Mouse (Mus musculus): ENCODE results near the gene Coq10b.

Gene Coq10b

DNA sequence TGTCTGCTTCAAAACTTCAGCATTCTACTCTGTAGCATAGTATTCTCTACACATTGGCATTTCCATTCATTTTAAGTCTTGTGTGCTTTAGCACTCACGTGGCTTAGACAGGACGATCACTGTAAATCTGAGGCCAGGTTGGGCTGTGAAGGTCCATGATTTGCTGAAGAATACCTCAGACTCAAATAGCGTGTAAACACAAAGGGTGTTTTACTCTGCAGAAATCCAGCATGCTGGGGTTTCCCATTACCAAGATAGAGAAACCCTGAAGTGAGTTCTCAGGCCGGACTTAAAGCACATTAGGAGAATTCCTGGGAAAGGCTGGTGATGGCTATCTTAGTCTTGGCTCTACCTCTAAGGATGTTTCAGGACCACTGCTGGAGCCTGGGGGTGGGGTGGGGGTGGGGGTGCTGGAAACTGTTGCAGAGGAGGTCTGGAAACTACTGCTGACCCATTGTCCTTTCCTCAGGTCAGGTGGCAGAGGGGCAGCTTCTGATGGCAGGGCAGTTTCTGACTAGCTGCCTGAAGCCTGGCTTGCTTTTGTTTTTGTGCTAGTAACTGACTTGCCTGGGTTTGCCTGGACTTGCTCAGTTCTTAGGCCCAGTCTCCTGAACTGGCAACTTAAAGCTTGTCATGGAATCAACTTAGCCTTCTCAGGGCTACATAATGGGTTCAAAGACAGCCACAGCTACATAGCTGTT, 56.6 kb downstream of the Coq10b start:
- no peak for DNase-seq

Measured in kidney, adult 8-10 months (tissue).